Mouse (Mus musculus) E14TG2a.4 (cell line): Measurements from ENCODE around the gene Bsn.

Experiments used
- CTCF ChIP-seq: conservative IDR thresholded peaks from 2 replicates; pipeline ENCODE4 v1.5.1; 2014; ENCODE audit warnings: low read length
- NANOG ChIP-seq: IDR thresholded peaks from 2 replicates; pipeline ENCODE4 v1.6.1; 2014; ENCODE audit warnings: borderline replicate concordance, low read length, mixed read lengths
- POU5F1 ChIP-seq: IDR thresholded peaks from 2 replicates; pipeline ENCODE4 v1.6.1; 2014; ENCODE audit warnings: low read length, borderline replicate concordance

GRCm38 (mm10) chr9:108046582-108046981 is 143.6 kb downstream of the Bsn start:
- TF ChIP-seq CTCF (no peak), NANOG (no peak), POU5F1 (no peak)
